Mouse (Mus musculus) midbrain, embryonic 16.5 days (tissue): ENCODE data around the gene Olfr844. TPM values are rescaled to one million over a fixed set of nuclear protein-coding genes. Genes with fewer than 3 reads are reported as not detected.

Experiments
- ATAC-seq: fragments of 200-750 bp; cut with Nextera tagmentation; 2 replicates; pipeline ENCODE4 v1.8.0; 2017; ENCODE audit warnings: moderate TSS enrichment
- H3K27ac ChIP-seq: fragments of 300-500 bp; sonication (generic); 2 replicates; pipeline ENCODE4 v1.5.1; 2014; ENCODE audit warnings: mild to moderate bottlenecking, low read length, mixed read lengths
- H3K27me3 ChIP-seq: fragments of 300-500 bp; sonication (generic); 2 replicates; pipeline ENCODE4 v1.6.1; 2014; ENCODE audit warnings: low read depth, low read length, mixed read lengths; ENCODE audit not compliant: control insufficient read depth, insufficient read depth
- H3K36me3 ChIP-seq: fragments of 300-500 bp; sonication (generic); 2 replicates; pipeline ENCODE4 v1.6.1; 2014; ENCODE audit warnings: mild to moderate bottlenecking, low read length, moderate library complexity, mixed read lengths; ENCODE audit not compliant: control insufficient read depth, insufficient read depth
- H3K4me1 ChIP-seq: fragments of 300-500 bp; sonication (generic); 2 replicates; pipeline ENCODE4 v1.6.1; 2014; ENCODE audit warnings: mild to moderate bottlenecking, low read length, mixed read lengths; ENCODE audit not compliant: control insufficient read depth, insufficient read depth
- H3K4me2 ChIP-seq: fragments of 300-500 bp; sonication (generic); 2 replicates; pipeline ENCODE4 v1.6.1; 2014; ENCODE audit warnings: mild to moderate bottlenecking, low read length, mixed read lengths
- H3K4me3 ChIP-seq: fragments of 300-500 bp; sonication (generic); 2 replicates; pipeline ENCODE4 v1.5.1; 2014; ENCODE audit warnings: low read depth, mild to moderate bottlenecking, low read length, moderate library complexity, mixed read lengths
- H3K9ac ChIP-seq: fragments of 300-500 bp; sonication (generic); 2 replicates; pipeline ENCODE4 v1.6.1; 2014; ENCODE audit warnings: low read depth, low read length, mixed read lengths
- H3K9me3 ChIP-seq: fragments of 300-500 bp; sonication (generic); replicated peaks from 2 replicates; pipeline ENCODE4 v1.6.1; 2014; ENCODE audit warnings: mild to moderate bottlenecking, low read length, mixed read lengths; ENCODE audit not compliant: control insufficient read depth, poor library complexity, severe bottlenecking
- WGBS: fragments of 180-500 bp; shearing (Covaris S2); extraction: QIAGEN DNeasy Blood & Tissue Kit; methylation state at CpG from one replicate; pipeline ENCODE4 v1.1.7; 2014; 5-methylcytosine and 5-hydroxymethylcytosine counted together
- polyA plus RNA-seq: library from polyadenylated mRNA; unstranded; fragments of >200 nt; fragmentation: Nextera tagmentation; extraction: Ambion mirVana; gene quantifications from 2 replicates; pipeline ENCODE4 v1.2.1, GENCODE M21; 2015

The Olfr844 gene
- not detected in 2 replicates for polyA plus RNA-seq

DNA sequence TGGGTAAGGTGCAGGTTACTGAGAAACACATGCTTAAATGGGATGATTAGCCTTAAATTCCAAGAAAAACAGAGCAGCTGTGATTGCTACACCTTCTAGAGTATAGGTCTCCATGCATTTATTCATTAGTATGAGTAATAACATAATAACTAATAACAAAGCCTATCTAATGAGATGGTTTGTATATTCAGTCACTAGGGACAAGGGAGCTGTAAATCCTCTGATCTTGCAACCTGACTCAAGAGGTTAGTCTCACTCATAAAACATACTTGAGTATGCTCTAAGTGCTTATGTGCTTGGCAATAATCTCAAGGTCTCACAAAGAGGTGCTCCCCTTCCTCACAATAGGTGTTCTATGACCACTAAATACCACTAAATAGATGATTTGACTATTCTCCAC is at the start of gene Olfr844:
TSS of gene Olfr844 (plus strand) at position 301 of the 400 bp plus-strand sequence.
- no peaks in the 10 kb centered on the region for H3K36me3 ChIP-seq
- no peak within 1 kb of the TSS for H3K9ac ChIP-seq
- no peak within 1 kb of the TSS for H3K4me3 ChIP-seq
- ATAC-seq: no peak
- no peaks in the 10 kb centered on the region for H3K27me3 ChIP-seq
- H3K4me2 ChIP-seq: no peak within 1 kb of the TSS
- no peaks in the 10 kb centered on the region for H3K4me1 ChIP-seq
- H3K9me3 ChIP-seq: peaks cover 11% of the 10 kb centered on the region; the same call in 1 of the 2 replicates
- H3K27ac ChIP-seq: no peak within 1 kb of the TSS

DNA sequence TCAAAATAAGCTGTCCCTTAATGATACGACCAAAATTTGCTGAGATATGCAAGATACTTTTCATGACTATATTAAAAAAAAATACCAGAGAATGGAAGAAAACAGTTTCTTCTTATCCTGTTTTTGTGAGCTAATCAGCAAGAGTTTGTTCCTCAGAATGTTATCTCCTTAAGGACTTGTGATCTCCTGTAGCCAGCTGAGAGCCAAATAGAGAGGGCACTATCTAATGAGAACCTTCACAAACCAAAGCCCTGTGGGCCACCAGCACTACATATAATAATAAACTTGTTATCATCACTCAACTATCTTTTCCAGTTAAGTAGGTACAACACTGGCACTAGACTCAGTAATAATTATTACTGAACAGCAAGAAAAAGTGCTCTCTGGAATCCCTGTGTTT is 20.0 kb downstream of the Olfr844 start, which contains the start of gene Olfr845:
TSS of gene Olfr845 (plus strand) at position 301 of the 400 bp plus-strand sequence.
- Histone ChIP-seq H3K4me1 (no peaks in the 10 kb centered on the region), H3K36me3 (no peaks in the 10 kb centered on the region), H3K27ac (no peak within 1 kb of the TSS), H3K9ac (no peak within 1 kb of the TSS), H3K27me3 (no peaks in the 10 kb centered on the region), H3K4me3 (no peak within 1 kb of the TSS), H3K4me2 (no peak within 1 kb of the TSS), H3K9me3 (peaks cover 7% of the 10 kb centered on the region; the same call in 1 of the 2 replicates)
- no peak for ATAC-seq
- WGBS: 80% methylated on average over 1 of the region's 1 CpGs

- H3K9me3 ChIP-seq: peaks cover 15% of the 10 kb centered on the region
- no peak for ATAC-seq
- 54% methylated on average over 1 of the region's 1 CpGs for WGBS
Observed at GRCm38 (mm10) chr9:19363905-19364304, 47.8 kb downstream of the Olfr844 start, which contains the start of gene Olfr846. Olfr846 (minus strand) TSS chr9:19364005.

More at GRCm38 (mm10) chr9:19363905-19364304, 47.8 kb downstream of the Olfr844 start, which contains the start of gene Olfr846:
- Histone ChIP-seq H3K27ac (no peak within 1 kb of the TSS), H3K4me1 (no peaks in the 10 kb centered on the region), H3K36me3 (no peaks in the 10 kb centered on the region), H3K9ac (no peak within 1 kb of the TSS), H3K27me3 (no peaks in the 10 kb centered on the region), H3K4me3 (no peak within 1 kb of the TSS), H3K4me2 (no peak within 1 kb of the TSS)

Other genes starting within 250 kb of the Olfr844 start
- not detected in 2 replicates for gene Olfr836, start 196.0 kb upstream of the Olfr844 start, polyA plus RNA-seq
- not detected in 2 replicates for gene Olfr837, start 180.0 kb upstream of the Olfr844 start, polyA plus RNA-seq
- not detected in 2 replicates for gene Olfr839-ps1, start 139.0 kb upstream of the Olfr844 start, polyA plus RNA-seq
- not detected in 2 replicates for gene Olfr843, start 64.4 kb upstream of the Olfr844 start, polyA plus RNA-seq
- gene Olfr845, start 20.1 kb downstream of the Olfr844 start, polyA plus RNA-seq: not detected in 2 replicates
- not detected in 2 replicates for gene Olfr846, start 47.7 kb downstream of the Olfr844 start, polyA plus RNA-seq
- gene Olfr847, start 62.3 kb downstream of the Olfr844 start, polyA plus RNA-seq: not detected in 2 replicates
- not detected in 2 replicates for gene Olfr849, start 123.9 kb downstream of the Olfr844 start, polyA plus RNA-seq
- gene Olfr850, start 161.9 kb downstream of the Olfr844 start, polyA plus RNA-seq: not detected in 2 replicates
- gene Olfr851, start 176.9 kb downstream of the Olfr844 start, polyA plus RNA-seq: not detected in 2 replicates
- not detected in 2 replicates for gene Olfr853, start 224.7 kb downstream of the Olfr844 start, polyA plus RNA-seq